Mouse (Mus musculus): ENCODE results near the gene Smyd4. TPM values are rescaled to one million over a fixed set of nuclear protein-coding genes. Genes with fewer than 3 reads are reported as not detected.
A peak's percentile ranks its signal among the peaks of the same experiment; 100 is the strongest.

The Smyd4 gene
- polyA plus RNA-seq, 1 experiment from 2014 or later, result 15.6 TPM

GRCm38 (mm10) chr11:75441034-75441433, 92.8 kb downstream of the Smyd4 start:
- Histone ChIP-seq H3K9ac (no peak overlapping the region), H3K4me3 (no peak overlapping the region), H3K9me3 (no peaks in the 10 kb centered on the region), H3K4me2 (no peak overlapping the region), H3K36me3 (peaks cover 52% of the 10 kb centered on the region), H3K4me1 (no peaks in the 10 kb centered on the region), H3K27me3 (no peaks in the 10 kb centered on the region), H3K27ac (no peak overlapping the region)
- ATAC-seq (ENCODE audit: insufficient number of reproducible peaks, insufficient read depth, low FRiP score, low TSS enrichment, low read depth), result no peak
- WGBS, result 81% methylated on average over 7 of the region's 7 CpGs

GRCm38 (mm10) chr11:75441601-75442000, 93.4 kb downstream of the Smyd4 start:
- no peak overlapping the region for H3K4me3 ChIP-seq
- 87% methylated on average over 16 of the region's 16 CpGs for WGBS
- H3K4me1 ChIP-seq, result no peaks in the 10 kb centered on the region
- H3K36me3 ChIP-seq, result peaks cover 54% of the 10 kb centered on the region
- H3K9ac ChIP-seq, result no peak overlapping the region
- no peaks in the 10 kb centered on the region for H3K9me3 ChIP-seq
- H3K27ac ChIP-seq, result no peak overlapping the region
- ATAC-seq (ENCODE audit: insufficient number of reproducible peaks, insufficient read depth, low FRiP score, low TSS enrichment, low read depth), result no peak
- H3K27me3 ChIP-seq, result no peaks in the 10 kb centered on the region
- H3K4me2 ChIP-seq, result no peak overlapping the region

DNA sequence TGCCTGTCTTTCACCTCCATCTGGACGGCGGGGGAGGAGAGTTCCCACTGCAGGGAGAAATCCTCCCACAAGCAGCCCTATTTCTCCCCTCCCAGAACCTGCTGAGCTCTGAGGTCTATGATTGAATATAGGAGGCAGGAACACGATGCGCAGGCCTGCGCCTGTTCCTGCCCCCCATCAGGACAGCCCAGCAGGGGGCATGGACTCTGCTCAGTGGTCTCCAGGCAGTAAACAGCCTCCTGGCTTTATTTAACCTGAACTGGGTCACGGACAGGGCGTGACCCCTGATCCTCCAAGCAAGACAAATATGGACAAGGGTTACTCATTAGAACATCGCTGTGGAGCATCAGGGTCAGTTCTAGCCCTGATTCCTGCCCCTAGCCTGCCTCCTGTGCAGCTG, 95.5 kb downstream of the Smyd4 start:
- Histone ChIP-seq H3K9ac (no peak overlapping the region), H3K4me1 (no peaks in the 10 kb centered on the region), H3K36me3 (peaks cover 74% of the 10 kb centered on the region), H3K9me3 (no peaks in the 10 kb centered on the region), H3K27me3 (no peaks in the 10 kb centered on the region), H3K4me2 (no peak overlapping the region), H3K4me3 (no peak overlapping the region), H3K27ac (no peak overlapping the region)
- WGBS, result 42% methylated on average over 8 of the region's 8 CpGs
- ATAC-seq (ENCODE audit: insufficient number of reproducible peaks, insufficient read depth, low FRiP score, low TSS enrichment, low read depth), result no peak

- ATAC-seq (ENCODE audit: insufficient number of reproducible peaks, insufficient read depth, low FRiP score, low TSS enrichment, low read depth), result no peak
- H3K4me2 ChIP-seq, result no peak overlapping the region
- H3K27ac ChIP-seq, result no peak overlapping the region
- H3K4me1 ChIP-seq, result peaks cover 8% of the 10 kb centered on the region
- peaks cover 76% of the 10 kb centered on the region for H3K36me3 ChIP-seq
- no peaks in the 10 kb centered on the region for H3K27me3 ChIP-seq
- no peak overlapping the region for H3K4me3 ChIP-seq
- H3K9me3 ChIP-seq, result no peaks in the 10 kb centered on the region
- 73% methylated on average over 3 of the region's 3 CpGs for WGBS
- H3K9ac ChIP-seq, result no peak overlapping the region
Measured at GRCm38 (mm10) chr11:75448575-75448974, 100.3 kb downstream of the Smyd4 start.

GRCm38 (mm10) chr11:75449695-75450094, 101.5 kb downstream of the Smyd4 start:
- WGBS, result 86% methylated on average over 7 of the region's 7 CpGs
- Histone ChIP-seq H3K27ac (no peak overlapping the region), H3K9ac (no peak overlapping the region), H3K36me3 (peaks cover 65% of the 10 kb centered on the region), H3K4me1 (peaks cover 15% of the 10 kb centered on the region), H3K9me3 (no peaks in the 10 kb centered on the region), H3K4me2 (no peak overlapping the region), H3K4me3 (no peak overlapping the region), H3K27me3 (no peaks in the 10 kb centered on the region)
- no peak for ATAC-seq (ENCODE audit: insufficient number of reproducible peaks, insufficient read depth, low FRiP score, low TSS enrichment, low read depth)

DNA sequence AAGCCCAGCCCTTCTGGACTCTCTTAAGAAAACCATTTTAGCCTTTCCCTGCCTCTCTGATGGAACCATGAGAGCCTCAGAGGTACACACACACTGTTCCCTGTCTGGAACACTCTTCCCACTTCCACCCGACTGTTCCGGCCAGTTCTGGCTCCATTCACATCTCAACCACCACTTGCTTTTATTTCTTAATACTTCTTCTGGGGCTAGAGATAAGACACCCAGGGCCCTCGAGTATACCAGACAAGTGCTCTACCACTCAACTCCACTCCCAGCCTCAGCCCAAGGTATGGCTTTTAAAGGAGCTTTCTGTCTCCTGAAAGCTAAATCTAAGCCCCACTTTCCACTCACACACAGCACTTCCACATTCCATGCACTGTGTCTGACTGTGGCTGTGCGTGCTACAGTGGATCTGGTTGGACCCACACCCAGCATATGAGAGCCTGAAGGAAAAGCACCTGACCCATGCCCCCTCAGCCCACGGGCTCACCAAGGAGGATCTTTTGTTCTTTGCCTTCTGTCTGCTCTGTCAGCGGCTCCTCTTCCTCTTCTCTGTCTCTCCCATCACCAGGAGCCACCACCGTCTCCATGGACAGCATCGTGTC, 102.2 kb downstream of the Smyd4 start:
- peaks cover 58% of the 10 kb centered on the region for H3K36me3 ChIP-seq
- peak overlapping the region; percentile 52; the same call in 1 of the 2 replicates for H3K9ac ChIP-seq
- H3K27ac ChIP-seq, result no peak overlapping the region
- H3K4me2 ChIP-seq, result no peak overlapping the region
- ATAC-seq (ENCODE audit: insufficient number of reproducible peaks, insufficient read depth, low FRiP score, low TSS enrichment, low read depth), result no peak
- peaks cover 22% of the 10 kb centered on the region for H3K4me1 ChIP-seq
- WGBS, result 87% methylated on average over 8 of the region's 8 CpGs
- H3K9me3 ChIP-seq, result no peaks in the 10 kb centered on the region
- no peak overlapping the region for H3K4me3 ChIP-seq
- no peaks in the 10 kb centered on the region for H3K27me3 ChIP-seq

- H3K27ac ChIP-seq, result no peak overlapping the region
- H3K9me3 ChIP-seq, result no peaks in the 10 kb centered on the region
- no peak overlapping the region for H3K4me2 ChIP-seq
- WGBS, result 89% methylated on average over 15 of the region's 15 CpGs
- H3K36me3 ChIP-seq, result peaks cover 53% of the 10 kb centered on the region
- no peak overlapping the region for H3K4me3 ChIP-seq
- peak overlapping the region; percentile 52; the same call in 1 of the 2 replicates for H3K9ac ChIP-seq
- no peak for ATAC-seq (ENCODE audit: insufficient number of reproducible peaks, insufficient read depth, low FRiP score, low TSS enrichment, low read depth)
- no peaks in the 10 kb centered on the region for H3K27me3 ChIP-seq
- peaks cover 22% of the 10 kb centered on the region for H3K4me1 ChIP-seq
Measured at GRCm38 (mm10) chr11:75450936-75451335, 102.7 kb downstream of the Smyd4 start.

DNA sequence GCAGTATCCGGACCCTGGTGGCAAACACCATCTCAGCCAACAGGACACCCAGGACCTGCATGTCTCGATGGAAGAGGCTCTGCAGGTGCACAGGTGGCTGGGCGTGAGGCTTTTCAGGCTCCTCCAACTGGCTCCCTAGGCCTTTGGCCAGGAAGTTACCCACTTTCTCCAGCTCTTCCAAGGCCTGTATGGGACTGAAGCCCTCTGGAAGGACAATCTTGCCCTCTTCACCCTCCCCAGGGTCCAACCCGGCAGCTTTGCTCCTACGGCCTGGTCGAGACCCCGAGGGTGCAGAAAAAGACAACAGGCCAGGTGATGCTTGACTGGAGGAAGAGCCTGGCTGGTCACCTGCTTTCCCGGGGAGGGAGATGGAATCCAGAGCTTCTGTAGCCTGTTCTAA, 103.8 kb downstream of the Smyd4 start:
- Histone ChIP-seq H3K9me3 (no peaks in the 10 kb centered on the region), H3K27me3 (no peaks in the 10 kb centered on the region), H3K4me1 (peaks cover 22% of the 10 kb centered on the region), H3K4me2 (no peak overlapping the region), H3K36me3 (peaks cover 45% of the 10 kb centered on the region), H3K9ac (no peak overlapping the region), H3K4me3 (no peak overlapping the region), H3K27ac (no peak overlapping the region)
- 90% methylated on average over 8 of the region's 8 CpGs for WGBS
- no peak for ATAC-seq (ENCODE audit: insufficient number of reproducible peaks, insufficient read depth, low FRiP score, low TSS enrichment, low read depth)

GRCm38 (mm10) chr11:75452812-75453557, 104.8 kb downstream of the Smyd4 start:
- no peak overlapping the region for H3K4me3 ChIP-seq
- no peaks in the 10 kb centered on the region for H3K9me3 ChIP-seq
- no peaks in the 10 kb centered on the region for H3K27me3 ChIP-seq
- peak overlapping the region; percentile 80; the same call in 1 of the 2 replicates for H3K9ac ChIP-seq
- peaks cover 22% of the 10 kb centered on the region for H3K4me1 ChIP-seq
- H3K4me2 ChIP-seq, result peak overlapping the region; percentile 100
- WGBS, result 91% methylated on average over 31 of the region's 31 CpGs
- H3K36me3 ChIP-seq, result peaks cover 36% of the 10 kb centered on the region
- no peak for ATAC-seq (ENCODE audit: insufficient number of reproducible peaks, insufficient read depth, low FRiP score, low TSS enrichment, low read depth)
- no peak overlapping the region for H3K27ac ChIP-seq

GRCm38 (mm10) chr11:75453991-75454930, 106.0 kb downstream of the Smyd4 start, which contains the start of gene Wdr81:
Wdr81 (minus strand) TSS chr11:75454717.
- ATAC-seq (ENCODE audit: insufficient number of reproducible peaks, insufficient read depth, low FRiP score, low TSS enrichment, low read depth), result peak; percentile 92
- Histone ChIP-seq H3K36me3 (peaks cover 24% of the 10 kb centered on the region), H3K9me3 (no peaks in the 10 kb centered on the region), H3K27me3 (no peaks in the 10 kb centered on the region), H3K9ac (peak within 1 kb of the TSS; percentile 80), H3K4me3 (peak within 1 kb of the TSS; percentile 64), H3K4me2 (peak within 1 kb of the TSS; percentile 100), H3K4me1 (peaks cover 25% of the 10 kb centered on the region), H3K27ac (peak within 1 kb of the TSS; percentile 52)
- 2% methylated on average over 56 of the region's 56 CpGs for WGBS

Data from embryonic facial prominence, embryonic 13.5 days (tissue).